Mouse (Mus musculus): ENCODE results near the gene Prmt9. TPM values are rescaled to one million over a fixed set of nuclear protein-coding genes. Genes with fewer than 3 reads are reported as not detected.

Prmt9 gene
- total and polyA plus RNA-seq, 3 experiments = 14.2 to 16.9 (median 14.3) TPM

GRCm38 (mm10) chr8:77549881-77550580, 834 bp downstream of the Prmt9 start:
- H3K27ac ChIP-seq (ENCODE audit: insufficient read depth, low read depth) = no peak overlapping the region
- H3K79me2 ChIP-seq (replicated peaks; ENCODE audit: control insufficient read depth, extremely low read depth, insufficient read depth, poor library complexity, severe bottlenecking) = peaks cover 13% of the 10 kb centered on the region
- dilution Hi-C loops (cut with MboI; ENCODE audit: extremely low pct_ligation_motif_present, extremely low pct_unique_long_range_greater_than_20kb, low sequenced_read_pairs) = no loop called here
- H3K9me3 ChIP-seq (replicated peaks; ENCODE audit: low read length) = peaks cover 4% of the 10 kb centered on the region
- peak overlapping the region; percentile 90 for H3K9ac ChIP-seq (ENCODE audit: insufficient read depth, low read depth)
- TF ChIP-seq SIN3A (IDR thresholded peaks at IDR 0.05; ENCODE audit: low read length) (peak; percentile 81), RAD21 (IDR thresholded peaks at IDR 0.05; ENCODE audit: low read depth, low read length) (peak; percentile 47), ELF1 (IDR thresholded peaks at IDR 0.05; ENCODE audit: low read depth, low read length) (peak; percentile 62; the same call in 1 of the 2 replicates), MXI1 (IDR thresholded peaks at IDR 0.05; ENCODE audit: low read depth, low read length) (peak; percentile 65; the same call in 1 of the 2 replicates), BHLHE40 (IDR thresholded peaks at IDR 0.05; ENCODE audit: low read depth, low read length) (0 out of 2 replicates have a peak, but pooled peaks have one; percentile 13), CTCF (conservative IDR thresholded peaks at IDR 0.05 in 1 of 2, IDR thresholded peaks at IDR 0.05 in 1 of 2; ENCODE audit: low read depth in 2 of 2, low read length in 2 of 2) (peak; percentile 28 to 74; a peak in 3 of 4 replicates), SMC3 (IDR thresholded peaks at IDR 0.05; ENCODE audit: low read depth, low read length) (peak; percentile 37), UBTF (IDR thresholded peaks at IDR 0.05; ENCODE audit: low read depth, low read length) (no peak), NELFE (IDR thresholded peaks at IDR 0.05; ENCODE audit: low read depth, low read length) (no peak)
- no peaks in the 10 kb centered on the region for H3K27me3 ChIP-seq (replicated peaks)
- peaks cover 5 to 9% of the 10 kb centered on the region in 2 experiments; a peak in 2 of 4 replicates for H3K4me1 ChIP-seq (ENCODE audit: control insufficient read depth in 1 of 2, insufficient read depth in 2 of 2)
- in situ Hi-C loops (cut with MboI; ENCODE audit: low pct_ligation_motif_present, low pct_unique_long_range_greater_than_20kb, low sequenced_read_pairs) = loop anchor here (10.0 kb wide), 1 partner anchor 135 kb away; no protein-coding TSS in a partner anchor
- DNase-seq (ENCODE audit: extremely low read depth) = peak; percentile 63
- H3K36me3 ChIP-seq (replicated peaks in 1 of 2; ENCODE audit: control insufficient read depth in 1 of 2, insufficient read depth in 1 of 2, low read length in 1 of 2) = peaks cover 23 to 37% of the 10 kb centered on the region in 2 experiments
- peak overlapping the region; percentile 75 for H3K4me2 ChIP-seq (ENCODE audit: insufficient read depth, low read depth, poor library complexity, severe bottlenecking)
- H3K4me3 ChIP-seq (replicated peaks in 1 of 3; ENCODE audit: low read depth in 2 of 3, low read length in 2 of 3, poor library complexity in 1 of 3) = peak overlapping the region; percentile 93 to 97 (median 95)

GRCm38 (mm10) chr8:77552491-77552890, 3.3 kb downstream of the Prmt9 start:
- H3K36me3 ChIP-seq (replicated peaks in 1 of 2; ENCODE audit: control insufficient read depth in 1 of 2, insufficient read depth in 1 of 2, low read length in 1 of 2) = peaks cover 43 to 62% of the 10 kb centered on the region in 2 experiments
- H3K4me1 ChIP-seq (ENCODE audit: control insufficient read depth in 1 of 2, insufficient read depth in 2 of 2) = peaks cover 5 to 9% of the 10 kb centered on the region in 2 experiments; a peak in 2 of 4 replicates
- no peak overlapping the region for H3K9ac ChIP-seq (ENCODE audit: insufficient read depth, low read depth)
- DNase-seq (ENCODE audit: extremely low read depth) = no peak
- no peak overlapping the region for H3K27ac ChIP-seq (ENCODE audit: insufficient read depth, low read depth)
- peaks cover 13% of the 10 kb centered on the region for H3K79me2 ChIP-seq (replicated peaks; ENCODE audit: control insufficient read depth, extremely low read depth, insufficient read depth, poor library complexity, severe bottlenecking)
- H3K27me3 ChIP-seq (replicated peaks) = no peaks in the 10 kb centered on the region
- dilution Hi-C loops (cut with MboI; ENCODE audit: extremely low pct_ligation_motif_present, extremely low pct_unique_long_range_greater_than_20kb, low sequenced_read_pairs) = no loop called here
- no peak for TF ChIP-seq USF1 (IDR thresholded peaks at IDR 0.05; ENCODE audit: low read depth, low read length)
- TF ChIP-seq SIN3A (IDR thresholded peaks at IDR 0.05; ENCODE audit: low read length) = no peak
- TF ChIP-seq POLR2AphosphoS2 (IDR thresholded peaks at IDR 0.05; ENCODE audit: low read depth, low read length) = no peak
- TF ChIP-seq MYC (IDR thresholded peaks at IDR 0.05; ENCODE audit: low read depth, low read length) = no peak
- TF ChIP-seq ZMIZ1 (IDR thresholded peaks at IDR 0.05; ENCODE audit: low read depth, low read length) = no peak
- no peak for TF ChIP-seq HCFC1 (IDR thresholded peaks at IDR 0.05; ENCODE audit: low read depth, low read length)
- TF ChIP-seq RCOR1 (conservative IDR thresholded peaks at IDR 0.05; ENCODE audit: low read depth, low read length) = no peak
- no peak for TF ChIP-seq MXI1 (IDR thresholded peaks at IDR 0.05; ENCODE audit: low read depth, low read length)
- peaks cover 4% of the 10 kb centered on the region for H3K9me3 ChIP-seq (replicated peaks; ENCODE audit: low read length)
- no peak overlapping the region for H3K4me3 ChIP-seq (replicated peaks in 1 of 3; ENCODE audit: low read depth in 2 of 3, low read length in 2 of 3, poor library complexity in 1 of 3)
- no peak overlapping the region for H3K4me2 ChIP-seq (ENCODE audit: insufficient read depth, low read depth, poor library complexity, severe bottlenecking)
- in situ Hi-C loops (cut with MboI; ENCODE audit: low pct_ligation_motif_present, low pct_unique_long_range_greater_than_20kb, low sequenced_read_pairs) = no loop called here
